Mouse (Mus musculus): Measurements from ENCODE around the gene Zbtb40.

Zbtb40 gene

DNA sequence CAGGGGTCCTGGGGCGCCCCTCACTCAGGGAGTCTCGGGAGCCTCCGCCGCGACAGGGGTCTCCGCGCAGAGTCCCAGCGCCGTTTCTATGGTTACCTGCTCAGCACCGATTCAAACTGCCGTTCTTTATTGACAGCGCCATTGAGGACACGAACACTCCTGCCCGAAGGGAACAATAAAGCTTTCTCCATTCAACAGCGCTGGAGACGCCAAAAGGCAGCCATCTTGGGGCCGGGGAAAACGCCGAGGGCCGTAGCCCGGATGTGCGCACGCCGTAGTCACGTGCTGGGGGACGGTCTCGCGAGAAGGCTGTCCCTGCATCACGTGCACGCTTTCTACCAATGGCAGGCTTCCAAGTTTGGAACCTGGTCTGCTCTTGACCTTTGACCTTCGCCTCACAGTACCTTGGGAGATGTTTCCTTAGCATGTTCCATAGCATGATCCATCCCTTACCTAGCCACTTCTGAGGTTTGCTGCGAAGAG is at the start of gene Zbtb40:
Zbtb40 (minus strand) TSS at position 252 of the 483 bp plus-strand sequence.
- DNase-seq (ENCODE audit: low spot score): peak; percentile 98

DNA sequence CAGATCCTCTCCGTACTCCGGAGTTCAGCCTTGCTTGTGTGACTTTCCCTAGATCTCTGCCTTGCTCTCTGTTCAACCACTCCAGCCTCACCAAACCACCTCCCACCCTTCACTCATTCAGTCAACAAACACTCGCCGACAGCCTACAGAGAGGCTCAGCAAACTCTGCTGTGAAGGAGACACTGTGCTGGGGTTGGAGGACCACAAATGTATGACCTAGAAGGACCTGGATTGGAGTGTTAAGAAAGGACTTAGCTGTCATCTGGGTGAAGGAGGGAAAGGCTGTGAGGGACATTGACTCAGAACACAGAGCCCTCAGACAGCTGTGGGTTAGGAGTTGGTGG is 49.4 kb upstream of the Zbtb40 start:
- no peak for DNase-seq (ENCODE audit: low spot score)

GRCm38 (mm10) chr4:137097246-137097983 is 48.8 kb upstream of the Zbtb40 start:
- no peak for DNase-seq (ENCODE audit: low spot score)

GRCm38 (mm10) chr4:137096353-137096752 is 47.8 kb upstream of the Zbtb40 start:
- DNase-seq (ENCODE audit: low spot score): no peak

- peak; percentile 48 for DNase-seq (ENCODE audit: low spot score)
Measured at GRCm38 (mm10) chr4:137085083-137085810, 36.6 kb upstream of the Zbtb40 start.

- DNase-seq (ENCODE audit: low spot score): no peak
Measured at GRCm38 (mm10) chr4:137082866-137083265, 34.3 kb upstream of the Zbtb40 start.

DNA sequence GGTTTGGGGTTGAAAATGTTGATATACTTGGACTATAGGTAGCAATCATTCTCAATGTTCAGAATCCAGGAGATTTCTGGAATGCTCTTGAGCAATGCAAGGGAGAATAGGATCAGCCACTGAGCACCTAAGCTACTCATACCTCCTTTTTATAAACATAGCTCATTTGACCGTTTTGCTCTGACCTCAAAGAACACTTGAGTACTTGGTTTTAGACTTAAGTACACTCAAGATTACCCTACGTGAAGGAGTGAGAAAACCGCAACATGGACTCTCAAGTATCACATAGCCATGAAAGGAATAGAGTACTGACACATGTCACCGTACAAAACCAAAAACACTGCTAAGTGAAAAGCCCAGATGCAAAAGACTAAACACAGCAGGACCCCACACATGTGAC is 32.8 kb upstream of the Zbtb40 start:
- no peak for DNase-seq (ENCODE audit: low spot score)

- no peak for DNase-seq (ENCODE audit: low spot score)
Measured at GRCm38 (mm10) chr4:137077216-137077615, 28.6 kb upstream of the Zbtb40 start.

- DNase-seq (ENCODE audit: low spot score): no peak
Measured at GRCm38 (mm10) chr4:137071204-137071603, 22.6 kb upstream of the Zbtb40 start.

DNA sequence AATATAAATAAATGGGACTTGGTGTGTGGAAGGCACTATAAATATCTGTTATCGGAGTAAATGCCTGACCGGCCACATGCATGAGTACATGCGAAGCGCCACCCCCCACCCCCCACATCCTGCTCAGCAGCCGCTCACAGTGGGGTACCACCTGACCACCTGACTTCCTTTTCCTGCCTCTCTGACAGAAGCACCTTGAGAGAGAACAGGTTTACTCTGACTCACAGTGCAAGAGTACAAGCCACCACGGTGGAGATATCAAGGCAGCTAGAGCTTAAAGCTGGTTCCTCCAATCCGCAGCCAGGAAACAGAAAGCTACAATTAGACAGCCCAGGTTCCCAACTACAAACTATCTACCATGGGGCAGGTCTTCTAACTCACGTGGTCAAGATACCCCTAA is 19.9 kb upstream of the Zbtb40 start:
- no peak for DNase-seq (ENCODE audit: low spot score)

DNA sequence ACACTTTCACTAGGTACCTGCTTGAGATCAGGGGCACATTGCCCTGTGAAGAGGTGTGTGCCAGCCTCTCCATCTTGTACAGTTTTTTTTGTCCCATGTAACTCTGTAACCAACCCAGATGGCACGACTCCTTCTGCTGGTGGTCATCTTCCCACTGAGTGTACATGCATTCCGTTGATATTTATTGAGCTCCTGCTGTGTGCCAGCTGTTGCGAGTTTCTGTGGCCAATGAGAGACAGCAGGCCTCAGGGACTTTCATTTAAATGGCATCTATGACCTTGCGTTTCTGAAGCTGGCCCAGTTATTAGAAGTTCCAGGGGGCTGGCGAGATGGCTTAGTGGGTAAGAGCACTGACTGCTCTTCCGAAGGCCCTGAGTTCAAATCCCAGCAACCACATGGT is 17.2 kb upstream of the Zbtb40 start:
- no peak for DNase-seq (ENCODE audit: low spot score)

GRCm38 (mm10) chr4:137054932-137055331 is 6.3 kb upstream of the Zbtb40 start:
- DNase-seq (ENCODE audit: low spot score): no peak

- no peak for DNase-seq (ENCODE audit: low spot score)
Measured at GRCm38 (mm10) chr4:137053810-137054209, 5.2 kb upstream of the Zbtb40 start.

GRCm38 (mm10) chr4:137047840-137048549 is 606 bp downstream of the Zbtb40 start:
- DNase-seq (ENCODE audit: low spot score): peak; percentile 48

GRCm38 (mm10) chr4:137046110-137046509 is 2.5 kb downstream of the Zbtb40 start:
- DNase-seq (ENCODE audit: low spot score): no peak

DNA sequence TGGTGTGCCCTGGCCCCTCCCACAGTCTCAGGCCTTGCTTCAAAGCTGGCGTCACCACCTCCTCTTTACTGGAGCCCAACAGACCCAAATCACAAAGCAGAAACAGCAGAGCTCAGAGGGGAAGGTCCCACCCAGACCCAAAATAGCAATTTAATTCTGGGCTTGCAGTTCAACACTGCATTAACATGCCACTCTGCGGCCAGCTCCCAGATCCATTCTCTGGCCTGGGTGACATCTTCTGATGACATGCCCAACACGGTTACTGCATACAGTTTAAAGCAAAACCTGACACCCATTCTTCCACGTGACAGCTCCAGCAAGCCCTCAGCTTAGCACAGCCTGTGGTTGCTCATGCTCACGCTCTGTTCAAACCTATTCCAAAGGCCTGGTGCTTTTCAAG is 4.1 kb downstream of the Zbtb40 start:
- DNase-seq (ENCODE audit: low spot score): no peak

- no peak for DNase-seq (ENCODE audit: low spot score)
Measured at GRCm38 (mm10) chr4:137043799-137044198, 4.8 kb downstream of the Zbtb40 start.

GRCm38 (mm10) chr4:137042039-137042438 is 6.6 kb downstream of the Zbtb40 start:
- no peak for DNase-seq (ENCODE audit: low spot score)

DNA sequence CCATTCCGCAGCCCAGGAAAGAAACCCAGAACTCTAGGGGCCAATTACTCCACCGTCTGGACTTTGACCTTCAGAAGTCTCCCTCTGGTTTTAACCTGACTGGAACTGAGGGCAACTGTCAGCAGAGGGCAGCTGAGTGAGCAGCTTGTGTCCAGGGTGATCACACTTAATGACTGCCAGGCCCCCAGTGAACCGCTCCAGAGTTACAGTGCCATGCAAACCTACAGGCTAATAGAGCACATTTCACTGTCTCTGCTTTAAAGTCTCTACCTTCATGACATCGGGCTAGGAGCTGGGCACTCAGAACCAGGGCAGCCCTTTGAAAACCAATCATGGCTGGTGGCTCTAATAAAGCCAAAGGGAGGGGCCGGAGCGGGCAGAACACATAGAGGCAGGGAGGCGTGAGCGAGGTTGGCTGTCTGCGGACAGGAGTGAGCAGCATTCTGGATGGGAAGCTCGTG is 7.4 kb downstream of the Zbtb40 start:
- no peak for DNase-seq (ENCODE audit: low spot score)

- DNase-seq (ENCODE audit: low spot score): no peak
Measured at GRCm38 (mm10) chr4:137039441-137039840, 9.2 kb downstream of the Zbtb40 start.

DNA sequence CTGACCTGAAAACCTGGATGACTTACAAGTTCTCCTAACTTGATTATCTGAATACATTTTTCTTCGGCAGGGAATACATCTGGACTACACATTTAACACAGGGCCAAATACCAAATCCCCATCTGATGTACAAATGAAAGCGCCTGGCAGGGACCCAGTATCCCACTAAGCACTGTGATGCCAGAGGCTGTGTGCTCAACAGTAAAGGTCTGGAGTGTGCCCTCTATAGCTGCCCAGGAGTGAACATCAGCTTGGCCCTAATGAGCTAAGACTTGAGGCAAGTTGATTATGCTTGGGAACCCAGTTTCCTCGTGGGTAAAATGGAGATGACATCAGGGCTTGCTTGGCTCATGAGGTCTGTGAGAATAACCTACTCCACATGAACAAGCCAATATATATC is 10.1 kb downstream of the Zbtb40 start:
- no peak for DNase-seq (ENCODE audit: low spot score)

DNA sequence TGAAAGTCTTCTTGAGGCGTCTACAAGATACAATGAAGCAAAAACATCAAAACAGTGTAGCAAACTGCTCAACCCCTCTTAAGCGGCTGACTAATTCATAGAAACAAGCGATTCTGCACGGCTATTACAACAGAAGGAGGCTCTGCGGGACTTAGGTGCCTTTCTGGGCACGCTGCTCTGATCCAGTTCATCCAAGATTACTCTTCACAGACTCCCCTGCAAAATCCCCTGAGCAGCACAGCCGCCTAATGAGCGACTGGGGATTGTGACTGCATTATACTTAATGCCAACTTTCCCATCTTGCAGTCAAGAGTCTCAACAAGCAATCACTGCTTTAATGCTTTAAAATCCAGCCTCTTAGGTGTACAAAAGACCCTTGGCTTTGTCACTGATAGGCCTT is 10.5 kb downstream of the Zbtb40 start:
- no peak for DNase-seq (ENCODE audit: low spot score)
